Mouse (Mus musculus) duodenum, adult 2 months (tissue): ENCODE measurements around the gene Tmem274. TPM values are rescaled to one million over a fixed set of nuclear protein-coding genes. Genes with fewer than 3 reads are reported as not detected.

Experiments
- polyA plus RNA-seq: library from polyadenylated mRNA; depleted of rRNA; stranded (reverse); fragments of >200 nt; gene quantifications from 2 replicates; pipeline ENCODE4 v1.2.3, GENCODE M21; 2012; ENCODE audit warnings: low replicate concordance; rRNA removed

The Tmem274 gene
- not detected in 2 replicates for polyA plus RNA-seq

DNA sequence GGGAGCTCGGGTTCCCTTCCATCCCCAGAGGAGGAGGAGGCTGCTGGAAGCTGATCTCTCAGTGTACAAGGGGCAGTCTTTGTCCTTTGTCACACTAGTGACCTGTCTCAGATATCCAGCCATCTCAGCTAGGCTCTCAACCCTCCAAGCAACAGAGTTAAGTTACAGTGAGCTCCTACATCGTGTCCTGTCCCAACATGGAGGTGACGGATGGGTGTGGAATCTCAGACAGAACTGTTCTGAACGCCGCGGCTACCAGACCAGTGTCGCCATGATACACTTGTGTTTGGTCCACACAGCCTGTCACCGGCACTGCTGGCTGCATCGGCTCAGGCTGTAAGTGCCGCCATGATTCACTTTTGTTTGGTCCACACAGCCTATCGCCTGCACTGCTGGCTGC is at the start of gene Tmem274:
TSS of gene Tmem274 (plus strand) at position 301 of the 400 bp plus-strand sequence.

DNA sequence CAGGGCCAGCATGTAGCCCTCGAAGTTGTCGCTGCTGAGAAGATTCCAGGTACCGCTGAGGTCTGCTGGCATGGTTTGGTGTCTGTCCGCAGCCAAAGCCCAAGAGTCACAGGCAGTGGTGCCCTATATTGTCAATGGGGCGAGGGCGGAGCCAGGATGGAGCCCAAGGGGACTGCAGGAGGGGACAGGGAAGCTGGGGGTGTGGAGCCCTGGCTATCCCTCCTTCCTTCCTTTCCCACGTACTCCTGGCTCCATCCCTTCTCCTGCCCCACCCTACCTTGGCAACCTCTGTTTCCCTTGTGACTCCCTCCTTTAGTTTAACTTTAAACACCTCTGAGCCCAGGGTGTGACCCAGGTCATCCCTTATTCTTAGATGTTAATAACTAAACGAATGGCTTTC is 22.3 kb upstream of the Tmem274 start, which contains the start of gene Rbp7:
TSS of gene Rbp7 (minus strand) at position 100 of the 400 bp plus-strand sequence.

DNA sequence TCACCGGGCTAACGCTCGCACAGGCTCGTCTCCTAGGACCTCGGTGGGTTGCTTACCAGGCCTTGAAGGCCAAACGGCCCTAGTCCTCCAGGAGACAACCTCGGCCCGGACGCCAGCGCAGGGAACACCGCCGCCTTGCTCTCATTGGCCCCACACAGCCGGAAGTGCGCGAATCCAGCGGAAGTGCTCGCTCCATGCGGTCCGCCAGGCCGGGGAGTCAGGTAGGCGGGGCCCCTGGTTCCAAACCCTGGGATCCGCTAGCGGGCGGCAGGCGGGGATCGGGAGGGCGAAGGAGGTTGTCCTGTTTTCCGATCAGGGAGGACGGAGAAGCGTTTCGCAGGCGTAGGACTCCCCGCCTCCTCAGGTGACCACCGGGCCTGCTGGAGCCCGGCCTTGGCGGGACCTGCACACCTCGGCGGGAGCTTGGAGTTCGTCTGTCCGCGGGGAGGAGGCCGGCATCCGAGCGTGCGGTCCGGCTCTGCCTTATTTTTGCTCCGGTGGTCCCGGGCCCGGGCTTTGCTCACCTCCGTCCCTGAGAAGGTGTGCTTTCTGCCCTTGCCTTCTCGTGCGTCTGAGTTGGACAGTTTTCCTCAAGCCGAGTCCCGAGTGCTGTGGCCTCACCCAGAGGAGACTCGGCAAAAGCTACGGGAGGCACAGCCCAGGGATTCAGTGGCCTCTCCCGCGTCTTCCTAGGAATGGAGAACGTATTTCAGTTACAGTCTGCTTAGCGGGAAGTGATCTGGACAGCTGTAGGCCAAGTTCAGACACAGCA is 8.1 kb downstream of the Tmem274 start, which contains the start of the genes Nmnat1 and Lzic:
TSS of gene Nmnat1 (minus strand) at position 150 of the 772 bp plus-strand sequence.
TSS of gene Lzic (plus strand) at position 177 of the 772 bp plus-strand sequence.

DNA sequence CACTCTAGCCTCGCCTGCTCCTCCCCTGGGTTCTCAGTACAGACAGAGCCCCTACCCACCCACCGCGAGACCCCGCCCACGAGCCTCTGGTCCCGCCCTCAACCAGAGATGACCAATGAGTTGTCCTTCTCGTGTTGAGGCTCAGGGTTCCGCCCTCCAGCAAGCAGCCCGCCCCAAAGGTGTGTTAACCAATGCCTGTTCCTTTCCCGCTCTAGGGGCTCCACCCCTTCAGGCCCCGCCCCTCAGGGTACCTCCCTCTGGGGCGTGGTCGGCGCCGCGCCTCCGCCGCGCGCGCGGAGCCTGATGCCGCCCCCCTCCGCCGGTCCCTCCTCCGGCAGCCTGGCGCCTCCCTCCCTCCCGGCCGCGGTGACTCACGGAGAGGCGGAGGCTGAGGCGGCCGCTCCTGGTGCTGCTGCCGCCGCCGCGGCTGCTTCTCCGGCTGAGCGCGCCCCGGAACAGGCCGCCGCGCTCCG is 40.7 kb downstream of the Tmem274 start, which contains the start of gene Ctnnbip1:
TSS of gene Ctnnbip1 (plus strand) at position 369 of the 473 bp plus-strand sequence.

Other genes starting within 250 kb of the Tmem274 start
- gene Kif1b, start 169.7 kb upstream of the Tmem274 start, polyA plus RNA-seq, result 9.0 and 12.5 TPM in 2 replicates
- gene Ube4b, start 50.6 kb upstream of the Tmem274 start, polyA plus RNA-seq, result 114 and 139 TPM in 2 replicates
- gene Rbp7, start 22.4 kb upstream of the Tmem274 start, polyA plus RNA-seq, result 2.5 and 7.2 TPM in 2 replicates
- gene Nmnat1, start 7.8 kb downstream of the Tmem274 start, polyA plus RNA-seq, result 6.7 and 7.7 TPM in 2 replicates
- gene Lzic, start 7.9 kb downstream of the Tmem274 start, polyA plus RNA-seq, result 30.8 and 31.1 TPM in 2 replicates
- 20.5 and 31.3 TPM in 2 replicates for gene Ctnnbip1, start 40.9 kb downstream of the Tmem274 start, polyA plus RNA-seq
- gene Clstn1, start 109.1 kb downstream of the Tmem274 start, polyA plus RNA-seq, result 52.9 and 54.9 TPM in 2 replicates
- 5.9 and 7.8 TPM in 2 replicates for gene Pik3cd, start 225.2 kb downstream of the Tmem274 start, polyA plus RNA-seq